ENCODE assay signal across 37 mouse cellular contexts in the genomic region with DNA sequence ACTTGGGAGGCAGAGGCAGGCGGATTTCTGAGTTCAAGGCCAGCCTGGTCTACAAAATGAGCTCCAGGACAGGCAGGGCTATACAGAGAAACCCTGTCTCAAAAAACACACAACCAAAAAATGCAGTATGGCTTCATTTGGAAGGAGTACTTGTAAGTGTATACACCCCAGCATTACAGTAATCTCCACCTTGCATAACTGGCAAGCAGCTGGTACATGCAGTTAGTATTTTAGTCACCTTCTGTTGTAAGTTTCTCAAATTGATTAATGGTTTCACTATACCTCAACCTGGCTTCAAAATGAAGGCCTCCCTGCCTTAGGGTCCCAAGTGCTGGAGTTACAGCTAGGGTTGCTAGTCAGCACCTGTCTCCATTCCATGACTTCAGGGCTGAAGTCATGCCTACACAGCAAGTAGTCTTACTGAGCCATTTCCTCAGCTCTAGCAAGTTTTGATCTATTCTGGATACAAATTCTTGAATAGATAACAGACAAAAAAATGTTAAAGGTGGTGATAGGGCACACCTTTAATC. TPM values are rescaled to one million over a fixed set of nuclear protein-coding genes. Genes with fewer than 3 reads are reported as not detected.
DNase-seq lines count a peak whose midpoint lies in the region; ATAC-seq and TF ChIP-seq lines count a peak whose summit lies in the region.
"Had no signal": no experiment of that assay in that cellular context is flagged by ENCODE, and none has a peak within 500 bp of the region (broad histone marks: within the 10 kb centered on the region; RNA-seq: fewer than 3 reads in every experiment).

No protein-coding gene starts in this region.

- TF ChIP-seq EP300 in heart, adult 2 months (IDR thresholded peaks at IDR 0.05; ENCODE audit: insufficient read depth, low read depth, low read length) = no peak
- TF ChIP-seq EP300 in CH12.LX (IDR thresholded peaks at IDR 0.05; ENCODE audit: low read length) = no peak; the same call in 1 of the 2 replicates

- H3K36me3 ChIP-seq in heart, adult 2 months (ENCODE audit: control insufficient read depth, insufficient read depth, low read length) = peaks cover 12% of the 10 kb centered on the region
- H3K36me3 ChIP-seq in CH12.LX (replicated peaks in 1 of 2; ENCODE audit: control insufficient read depth in 1 of 2, insufficient read depth in 1 of 2, low read length in 1 of 2) = peaks cover 57 to 77% of the 10 kb centered on the region in 2 experiments
- H3K36me3 ChIP-seq in kidney, embryonic 14.5 days (ENCODE audit: control insufficient read depth, insufficient read depth, low read length) = peaks cover 59% of the 10 kb centered on the region

- H3K4me1 ChIP-seq in heart, adult 2 months (ENCODE audit: control insufficient read depth, insufficient read depth, low read length) = no peaks in the 10 kb centered on the region
- peaks cover 5 to 39% of the 10 kb centered on the region in 2 experiments; a peak in 3 of 4 replicates for H3K4me1 ChIP-seq in CH12.LX (ENCODE audit: control insufficient read depth in 1 of 2, insufficient read depth in 2 of 2)
- H3K4me1 ChIP-seq in kidney, embryonic 14.5 days (ENCODE audit: control insufficient read depth, insufficient read depth, low read length) = no peaks in the 10 kb centered on the region

- in situ Hi-C loops in CH12.LX (cut with MboI; ENCODE audit: low pct_ligation_motif_present, low pct_unique_long_range_greater_than_20kb, low sequenced_read_pairs) = no loop called here

- DNase-seq in heart, adult 2 months = no peak
- no peak for DNase-seq in heart, postnatal 36 days
- DNase-seq in CH12.LX (ENCODE audit: extremely low read depth) = no peak
- DNase-seq in fat pad, adult 2 months (ENCODE audit: extremely low read depth, low read depth, low spot score) = peak; percentile 77
- DNase-seq in kidney, postnatal 25 days = no peak
- DNase-seq: cerebellum, adult 2 months; cerebellum, postnatal 25 days; forebrain, postnatal 0 days; heart, postnatal 14 days; kidney, adult 18-20 months; kidney, postnatal 4 days; left cerebral cortex, postnatal 4 days; lung, adult 2 months; lung, postnatal 10 days had no signal

- 86% methylated on average over 1 of the region's 1 CpGs for WGBS in heart, adult 2 months
- 84% methylated on average over 1 of the region's 1 CpGs for WGBS in kidney, embryonic 14.5 days

- no peaks in the 10 kb centered on the region for H3K27me3 ChIP-seq in heart, adult 2 months (ENCODE audit: control insufficient read depth, insufficient read depth, low read length)
- H3K27me3 ChIP-seq in CH12.LX (replicated peaks) = no peaks in the 10 kb centered on the region
- no peaks in the 10 kb centered on the region for H3K27me3 ChIP-seq in kidney, embryonic 14.5 days (ENCODE audit: control insufficient read depth, insufficient read depth, low read length)
- H3K27me3 ChIP-seq: embryonic facial prominence, embryonic 13.5 days; forebrain, embryonic 12.5 days; neural tube, embryonic 13.5 days had no signal

- H3K9me3 ChIP-seq in CH12.LX (replicated peaks; ENCODE audit: low read length) = no peaks in the 10 kb centered on the region
- no peaks in the 10 kb centered on the region for H3K9me3 ChIP-seq in kidney, embryonic 14.5 days (ENCODE audit: control insufficient read depth, low read length)
- H3K9me3 ChIP-seq: embryonic facial prominence, embryonic 13.5 days; forebrain, embryonic 12.5 days; midbrain, embryonic 10.5 days; neural tube, embryonic 13.5 days had no signal

- ATAC-seq in megakaryocyte-erythroid progenitor cell, adult 5-6 weeks (replicated peaks; ENCODE audit: low FRiP score, low TSS enrichment, poor library complexity, severe bottlenecking) = 0 out of 2 replicates have a peak, but pooled peaks have one; percentile 1
- ATAC-seq in kidney, embryonic 14.5 days (ENCODE audit: low FRiP score, low TSS enrichment) = no peak
- ATAC-seq: forebrain, postnatal 0 days; hindbrain, embryonic 16.5 days had no signal

- H3K79me2 ChIP-seq in heart, adult 2 months (replicated peaks; ENCODE audit: control insufficient read depth, insufficient read depth, low read length) = no peaks in the 10 kb centered on the region
- H3K79me2 ChIP-seq in CH12.LX (replicated peaks; ENCODE audit: control insufficient read depth, extremely low read depth, insufficient read depth, poor library complexity, severe bottlenecking) = peaks cover 26% of the 10 kb centered on the region

- dilution Hi-C loops in CH12.LX (cut with MboI; ENCODE audit: extremely low pct_ligation_motif_present, extremely low pct_unique_long_range_greater_than_20kb, low sequenced_read_pairs) = no loop called here

- no peak overlapping the region for H3K9ac ChIP-seq in heart, adult 2 months (ENCODE audit: low read depth, low read length)
- no peak overlapping the region for H3K9ac ChIP-seq in CH12.LX (ENCODE audit: insufficient read depth, low read depth)
- H3K9ac ChIP-seq in kidney, embryonic 14.5 days (ENCODE audit: low read depth, low read length) = no peak overlapping the region
- H3K9ac ChIP-seq: embryonic facial prominence, embryonic 13.5 days; forebrain, embryonic 12.5 days; forebrain, postnatal 0 days; neural tube, embryonic 13.5 days had no signal

- TF ChIP-seq RAD21 in CH12.LX (IDR thresholded peaks at IDR 0.05; ENCODE audit: low read depth, low read length) = no peak

- no peak overlapping the region for H3K4me3 ChIP-seq in heart, adult 2 months
- H3K4me3 ChIP-seq in CH12.LX (replicated peaks in 1 of 3; ENCODE audit: low read depth in 2 of 3, low read length in 2 of 3, poor library complexity in 1 of 3) = no peak overlapping the region
- H3K4me3 ChIP-seq in kidney, embryonic 14.5 days (ENCODE audit: low read length) = no peak overlapping the region
- H3K4me3 ChIP-seq: embryonic facial prominence, embryonic 13.5 days; erythroblast, embryonic 14.5 days; forebrain, embryonic 12.5 days; neural tube, embryonic 13.5 days had no signal

- TF ChIP-seq POLR2A in heart, adult 2 months (IDR thresholded peaks at IDR 0.05; ENCODE audit: insufficient read depth, low read depth, low read length) = 0 out of 2 replicates have a peak, but pooled peaks have one; percentile 9
- TF ChIP-seq POLR2A in CH12.LX (IDR thresholded peaks at IDR 0.05; ENCODE audit: low read depth, low read length) = 0 out of 2 replicates have a peak, but pooled peaks have one; percentile 11

- TF ChIP-seq CTCF in heart, adult 2 months (IDR thresholded peaks at IDR 0.05) = no peak
- no peak for TF ChIP-seq CTCF in CH12.LX (conservative IDR thresholded peaks at IDR 0.05 in 1 of 2, IDR thresholded peaks at IDR 0.05 in 1 of 2; ENCODE audit: low read depth in 2 of 2, low read length in 2 of 2)

- H3K4me2 ChIP-seq in CH12.LX (ENCODE audit: insufficient read depth, low read depth, poor library complexity, severe bottlenecking) = no peak overlapping the region
- H3K4me2 ChIP-seq in kidney, embryonic 14.5 days (replicated peaks; ENCODE audit: low read depth, low read length) = no peak overlapping the region
- H3K4me2 ChIP-seq: embryonic facial prominence, embryonic 13.5 days; forebrain, embryonic 12.5 days; neural tube, embryonic 13.5 days had no signal

- intact Hi-C loops in heart, adult 2 months (cut with DNase I) = no loop called here
- intact Hi-C loops in heart, postnatal 36 days (cut with DNase I) = no loop called here

- no peak overlapping the region for H3K27ac ChIP-seq in heart, adult 2 months
- H3K27ac ChIP-seq in CH12.LX (ENCODE audit: insufficient read depth, low read depth) = no peak overlapping the region
- no peak overlapping the region for H3K27ac ChIP-seq in kidney, embryonic 14.5 days (ENCODE audit: low read depth, low read length)
- H3K27ac ChIP-seq: embryonic facial prominence, embryonic 13.5 days; forebrain, embryonic 12.5 days; macrophage; midbrain, embryonic 10.5 days; neural tube, embryonic 13.5 days had no signal

RNA-seq across cellular contexts. Expression of gene Trappc4, which starts 4.3 kb away (rescaled TPM):
- total RNA-seq in heart, adult 2 months (2021) = 10 to 100 TPM; 34.9 to 36.2 TPM
- 28.2 and 39.9 TPM in 2 replicates for polyA plus RNA-seq in heart, adult 2 months (2012; rRNA removed)
- total RNA-seq in heart, postnatal 36 days (2021) = 10 to 100 TPM; 33.0 to 36.3 TPM
- 81.3 and 88.2 TPM in 2 replicates for total RNA-seq in CH12.LX (2012; rRNA removed)
- total RNA-seq in CH12.LX (2014; rRNA removed) = 125 and 135 TPM in 2 replicates
- polyA plus RNA-seq in CH12.LX (2012; ENCODE audit: insufficient read length, low read depth) = 55.9 and 69.2 TPM in 2 replicates
- 71.6 and 116 TPM in 2 replicates for total RNA-seq in megakaryocyte-erythroid progenitor cell, adult 5-6 weeks (2014; fragmentation: Nextera tagmentation)
- total RNA-seq in megakaryocyte-erythroid progenitor cell, adult 5-6 weeks (2017) = 28.4 and 36.8 TPM in 2 replicates
- 143 and 162 TPM in 2 replicates for polyA plus RNA-seq in kidney, embryonic 14.5 days (2014; fragmentation: Nextera tagmentation; extraction: Ambion mirVana)

RNA-seq across cellular contexts. Expression of gene Rps25, which starts 4.7 kb away (rescaled TPM):
- total RNA-seq in heart, adult 2 months (2021) = 100 to 1,000 TPM; 735 to 889 TPM
- polyA plus RNA-seq in heart, adult 2 months (2012; rRNA removed) = 162 and 268 TPM in 2 replicates
- 100 to 1,000 TPM; 793 to 858 TPM for total RNA-seq in heart, postnatal 36 days (2021)
- 2,535 and 3,076 TPM in 2 replicates for total RNA-seq in CH12.LX (2012; rRNA removed)
- 3,131 and 3,378 TPM in 2 replicates for total RNA-seq in CH12.LX (2014; rRNA removed)
- polyA plus RNA-seq in CH12.LX (2012; ENCODE audit: insufficient read length, low read depth) = 2,547 and 3,250 TPM in 2 replicates
- total RNA-seq in megakaryocyte-erythroid progenitor cell, adult 5-6 weeks (2014; fragmentation: Nextera tagmentation) = 4,337 and 4,372 TPM in 2 replicates
- 1,747 and 2,464 TPM in 2 replicates for total RNA-seq in megakaryocyte-erythroid progenitor cell, adult 5-6 weeks (2017)
- 2,593 and 3,221 TPM in 2 replicates for polyA plus RNA-seq in kidney, embryonic 14.5 days (2014; fragmentation: Nextera tagmentation; extraction: Ambion mirVana)

RNA-seq across cellular contexts. Expression of gene Ccdc84, which starts 6.7 kb away (rescaled TPM):
- 1 to 10 TPM; 5.5 to 5.7 TPM for total RNA-seq in heart, adult 2 months (2021)
- polyA plus RNA-seq in heart, adult 2 months (2012; rRNA removed) = 10.5 and 18.1 TPM in 2 replicates
- total RNA-seq in heart, postnatal 36 days (2021) = 1 to 10 TPM; 8.1 to 8.8 TPM
- total RNA-seq in CH12.LX (2012; rRNA removed) = 25.4 and 30.4 TPM in 2 replicates
- 21.7 and 26.0 TPM in 2 replicates for total RNA-seq in CH12.LX (2014; rRNA removed)
- polyA plus RNA-seq in CH12.LX (2012; ENCODE audit: insufficient read length, low read depth) = 16.5 and 18.3 TPM in 2 replicates
- total RNA-seq in megakaryocyte-erythroid progenitor cell, adult 5-6 weeks (2014; fragmentation: Nextera tagmentation) = 51.4 and 56.1 TPM in 2 replicates
- 18.9 and 19.3 TPM in 2 replicates for total RNA-seq in megakaryocyte-erythroid progenitor cell, adult 5-6 weeks (2017)
- polyA plus RNA-seq in kidney, embryonic 14.5 days (2014; fragmentation: Nextera tagmentation; extraction: Ambion mirVana) = 26.7 and 28.3 TPM in 2 replicates

RNA-seq across cellular contexts. Expression of gene Slc37a4, which starts 15.0 kb away (rescaled TPM):
- 10 to 100 TPM; 20.9 to 24.8 TPM for total RNA-seq in heart, adult 2 months (2021)
- polyA plus RNA-seq in heart, adult 2 months (2012; rRNA removed) = 38.9 and 62.9 TPM in 2 replicates
- 10 to 100 TPM; 21.5 to 24.0 TPM for total RNA-seq in heart, postnatal 36 days (2021)
- total RNA-seq in CH12.LX (2012; rRNA removed) (13.8 and 25.5 TPM in 2 replicates), CH12.LX (2014; rRNA removed) (29.9 and 38.7 TPM in 2 replicates)
- polyA plus RNA-seq in CH12.LX (2012; ENCODE audit: insufficient read length, low read depth) = 10.3 and 11.7 TPM in 2 replicates
- 20.5 and 32.2 TPM in 2 replicates for total RNA-seq in megakaryocyte-erythroid progenitor cell, adult 5-6 weeks (2014; fragmentation: Nextera tagmentation)
- 11.4 and 43.0 TPM in 2 replicates for total RNA-seq in megakaryocyte-erythroid progenitor cell, adult 5-6 weeks (2017)
- polyA plus RNA-seq in kidney, embryonic 14.5 days (2014; fragmentation: Nextera tagmentation; extraction: Ambion mirVana) = 29.9 and 37.8 TPM in 2 replicates

RNA-seq across cellular contexts. Expression of gene Foxr1, which starts 29.3 kb away (rescaled TPM):
- not detected for total RNA-seq in heart, adult 2 months (2021)
- not detected in 2 replicates for polyA plus RNA-seq in heart, adult 2 months (2012; rRNA removed)
- total RNA-seq in heart, postnatal 36 days (2021) = not detected
- 0.08 and 0.21 TPM in 2 replicates for total RNA-seq in CH12.LX (2012; rRNA removed)
- not detected in 2 replicates for total RNA-seq in CH12.LX (2014; rRNA removed)
- 1.4 and 1.5 TPM in 2 replicates for polyA plus RNA-seq in CH12.LX (2012; ENCODE audit: insufficient read length, low read depth)
- not detected in 2 replicates for total RNA-seq in megakaryocyte-erythroid progenitor cell, adult 5-6 weeks (2014; fragmentation: Nextera tagmentation)
- not detected in 2 replicates for total RNA-seq in megakaryocyte-erythroid progenitor cell, adult 5-6 weeks (2017)
- not detected in 2 replicates for polyA plus RNA-seq in kidney, embryonic 14.5 days (2014; fragmentation: Nextera tagmentation; extraction: Ambion mirVana)
- total RNA-seq: adrenal gland, adult 18-20 months; adrenal gland, postnatal 4 days; forebrain, postnatal 0 days; gastrocnemius, adult 8-10 months; gastrocnemius, postnatal 4 days; heart, postnatal 14 days; layer of hippocampus, adult 8-10 months; layer of hippocampus, postnatal 25 days; left cerebral cortex, postnatal 4 days; midbrain, postnatal 0 days had no signal
- polyA plus RNA-seq: cerebellum, adult 2 months; embryonic facial prominence, embryonic 13.5 days; erythroblast, embryonic 14.5 days; forebrain, embryonic 12.5 days; forebrain, postnatal 0 days; heart, embryonic 14.5 days; hindbrain, embryonic 11.5 days; hindbrain, embryonic 16.5 days; intestine, embryonic 14.5 days; kidney, embryonic 16.5 days; limb, embryonic 14.5 days; lung, adult 2 months; macrophage; midbrain, embryonic 10.5 days; midbrain, postnatal 0 days; neural tube, embryonic 13.5 days; small intestine, adult 2 months; stomach, embryonic 14.5 days had no signal
